Mouse (Mus musculus) forebrain, embryonic 12.5 days (tissue): ENCODE measurements around the gene Tubb5. TPM values are rescaled to one million over a fixed set of nuclear protein-coding genes. Genes with fewer than 3 reads are reported as not detected.

Experiments used
- ATAC-seq: fragments of 200-750 bp; cut with Nextera tagmentation; 2 replicates; pipeline ENCODE4 v1.8.0; 2017; ENCODE audit warnings: moderate TSS enrichment; ENCODE audit not compliant: low FRiP score
- H3K27ac ChIP-seq: fragments of 300-500 bp; sonication (generic); 2 replicates; pipeline ENCODE4 v1.5.1; 2016; ENCODE audit warnings: mild to moderate bottlenecking
- H3K27me3 ChIP-seq: fragments of 300-500 bp; sonication (generic); 2 replicates; pipeline ENCODE4 v1.6.1; 2016; ENCODE audit warnings: mild to moderate bottlenecking
- H3K36me3 ChIP-seq: fragments of 300-500 bp; sonication (generic); replicated peaks from 2 replicates; pipeline ENCODE4 v1.6.1; 2016; ENCODE audit warnings: mild to moderate bottlenecking
- H3K4me1 ChIP-seq: fragments of 300-500 bp; sonication (generic); 2 replicates; pipeline ENCODE4 v1.6.1; 2016
- H3K4me2 ChIP-seq: fragments of 300-500 bp; sonication (generic); 2 replicates; pipeline ENCODE4 v1.6.1; 2016; ENCODE audit warnings: mild to moderate bottlenecking, moderate library complexity
- H3K4me3 ChIP-seq: fragments of 300-500 bp; sonication (generic); replicated peaks from 2 replicates; pipeline ENCODE4 v1.5.1; 2016; ENCODE audit warnings: mild to moderate bottlenecking
- H3K9ac ChIP-seq: fragments of 300-500 bp; sonication (generic); 2 replicates; pipeline ENCODE4 v1.6.1; 2016; ENCODE audit warnings: mild to moderate bottlenecking
- H3K9me3 ChIP-seq: fragments of 300-500 bp; sonication (generic); 2 replicates; pipeline ENCODE4 v1.6.1; 2016
- WGBS: fragments of 180-500 bp; shearing (Covaris S2); methylation state at CpG from one replicate; pipeline ENCODE4 v1.1.7; 2016; 5-methylcytosine and 5-hydroxymethylcytosine counted together
- polyA plus RNA-seq: library from polyadenylated mRNA; unstranded; fragments of >200 nt; fragmentation: Nextera tagmentation; extraction: Ambion mirVana; gene quantifications from 2 replicates; pipeline ENCODE4 v1.2.1, GENCODE M21; 2016

Gene Tubb5
- polyA plus RNA-seq, 1 experiment from 2014 or later = 1,541 TPM

DNA sequence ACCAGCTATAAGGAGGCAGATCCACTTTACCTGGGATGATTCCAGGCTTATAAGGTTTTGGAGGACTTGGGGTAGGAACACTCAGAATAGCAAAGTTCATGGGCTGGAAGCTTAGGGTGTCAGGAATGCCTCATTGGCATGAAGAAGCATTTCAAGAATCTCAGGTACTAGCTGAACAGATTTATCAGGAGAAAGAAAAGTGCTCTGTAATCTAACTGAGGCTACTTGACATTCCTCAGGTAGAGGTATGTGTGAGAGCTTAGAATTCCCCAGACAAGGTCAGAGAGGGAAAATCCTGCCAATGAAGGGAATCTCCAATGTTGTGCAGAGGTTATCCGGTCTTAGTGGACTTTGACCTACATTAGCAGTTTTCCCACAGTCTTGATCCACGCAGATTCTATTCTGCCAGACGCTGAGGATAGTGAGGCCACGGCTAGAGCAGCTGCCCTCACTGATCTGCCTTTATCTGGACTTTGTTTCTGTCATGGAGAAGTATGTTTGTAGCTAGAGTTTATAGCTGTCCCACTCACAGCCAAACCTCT, 34.2 kb downstream of the Tubb5 start:
- Histone ChIP-seq H3K27me3 (no peaks in the 10 kb centered on the region), H3K9me3 (no peaks in the 10 kb centered on the region), H3K27ac (no peak overlapping the region), H3K4me1 (peaks cover 4% of the 10 kb centered on the region; the same call in 1 of the 2 replicates), H3K4me2 (no peak overlapping the region), H3K36me3 (no peaks in the 10 kb centered on the region), H3K9ac (no peak overlapping the region), H3K4me3 (no peak overlapping the region)
- 88% methylated on average over 4 of the region's 4 CpGs for WGBS
- no peak for ATAC-seq

DNA sequence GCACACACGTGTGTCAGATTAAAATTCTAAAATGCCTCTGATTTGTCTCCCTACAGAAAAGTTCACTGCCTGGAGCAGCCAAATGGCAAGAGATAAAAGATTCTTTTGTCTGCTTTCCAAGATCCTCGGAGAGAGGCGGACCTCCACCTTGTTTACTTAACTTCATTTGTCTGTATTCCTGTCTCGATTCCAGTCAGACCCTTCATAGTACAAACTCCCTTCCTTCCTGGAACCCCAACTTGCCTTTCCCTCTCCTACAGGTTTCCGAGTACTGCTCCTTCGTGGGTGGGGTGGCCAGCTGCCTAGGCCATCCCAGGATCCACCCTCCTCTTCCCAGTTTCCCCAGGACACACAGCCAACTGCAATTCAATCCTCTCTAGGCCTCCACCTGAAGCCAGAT, 35.1 kb downstream of the Tubb5 start:
- Histone ChIP-seq H3K4me1 (peaks cover 4% of the 10 kb centered on the region; the same call in 1 of the 2 replicates), H3K4me3 (no peak overlapping the region), H3K27me3 (no peaks in the 10 kb centered on the region), H3K9me3 (no peaks in the 10 kb centered on the region), H3K27ac (no peak overlapping the region), H3K9ac (no peak overlapping the region), H3K36me3 (no peaks in the 10 kb centered on the region), H3K4me2 (no peak overlapping the region)
- 61% methylated on average over 6 of the region's 6 CpGs for WGBS
- no peak for ATAC-seq

DNA sequence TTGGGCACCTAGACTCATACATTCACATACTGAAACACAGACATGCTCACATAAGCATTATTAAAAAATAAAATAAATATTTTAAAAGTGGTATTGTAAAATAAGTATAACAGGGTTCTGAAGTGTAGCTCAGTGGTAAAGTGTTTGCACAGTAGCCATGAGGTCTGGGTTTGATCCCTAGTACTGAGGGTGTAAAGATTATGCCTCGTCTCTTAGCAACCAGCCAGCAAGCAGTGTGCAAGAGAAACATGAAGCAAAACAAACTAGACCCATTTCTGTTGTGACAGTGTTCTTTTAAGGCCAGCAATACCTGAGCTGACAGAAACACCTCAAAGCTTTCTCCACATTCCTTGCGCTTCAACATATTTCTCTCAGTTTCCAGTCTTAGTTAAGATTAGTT, 37.2 kb downstream of the Tubb5 start:
- Histone ChIP-seq H3K9me3 (no peaks in the 10 kb centered on the region), H3K4me1 (peaks cover 4% of the 10 kb centered on the region; the same call in 1 of the 2 replicates), H3K9ac (no peak overlapping the region), H3K4me3 (no peak overlapping the region), H3K36me3 (no peaks in the 10 kb centered on the region), H3K27me3 (no peaks in the 10 kb centered on the region), H3K27ac (no peak overlapping the region), H3K4me2 (no peak overlapping the region)
- WGBS = 75% methylated on average over 2 of the region's 2 CpGs
- ATAC-seq = no peak

DNA sequence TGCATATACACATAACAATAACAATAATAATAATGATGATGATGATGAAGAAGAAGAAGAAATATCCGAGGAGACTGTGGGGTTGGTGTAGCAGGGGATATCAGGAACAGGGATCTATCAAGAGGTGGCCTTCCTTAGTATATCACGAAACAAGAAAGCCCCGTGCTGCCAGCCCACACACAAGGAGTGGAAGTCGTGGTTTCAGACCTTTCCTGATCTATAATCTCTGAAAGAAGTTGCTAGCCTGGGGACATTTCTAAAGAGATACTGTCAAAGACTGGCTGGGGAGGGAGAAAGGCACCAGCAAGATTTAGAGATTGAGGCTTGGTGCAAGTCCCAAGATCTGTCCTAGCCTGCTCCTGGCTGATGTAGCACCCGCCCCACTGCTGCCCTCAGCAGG, 41.3 kb downstream of the Tubb5 start:
- Histone ChIP-seq H3K27ac (no peak overlapping the region), H3K27me3 (no peaks in the 10 kb centered on the region), H3K9me3 (no peaks in the 10 kb centered on the region), H3K4me2 (no peak overlapping the region), H3K4me1 (no peaks in the 10 kb centered on the region), H3K9ac (no peak overlapping the region), H3K4me3 (no peak overlapping the region), H3K36me3 (no peaks in the 10 kb centered on the region)
- no peak for ATAC-seq
- 68% methylated on average over 5 of the region's 5 CpGs for WGBS

DNA sequence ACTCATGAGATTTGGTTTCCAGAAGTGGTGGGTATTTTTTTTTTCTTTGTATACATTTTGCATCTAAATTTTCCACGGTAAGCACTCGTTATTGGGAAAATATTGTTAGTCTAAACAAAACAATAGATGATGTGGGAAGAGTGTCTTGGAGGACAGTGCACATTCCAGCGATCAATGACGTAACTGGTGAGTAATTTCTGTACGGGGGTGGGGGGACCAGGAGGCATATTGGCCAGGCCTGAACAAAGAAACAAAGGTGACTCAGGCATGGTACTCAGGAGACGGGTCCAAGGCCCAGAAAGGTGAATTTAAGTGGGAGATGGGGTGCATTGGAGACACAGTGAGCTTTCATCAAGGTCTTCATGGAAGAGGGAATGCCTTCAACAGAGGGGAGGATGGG, 42.5 kb downstream of the Tubb5 start:
- H3K4me1 ChIP-seq = no peaks in the 10 kb centered on the region
- H3K9me3 ChIP-seq = no peaks in the 10 kb centered on the region
- no peak overlapping the region for H3K4me2 ChIP-seq
- no peak overlapping the region for H3K9ac ChIP-seq
- WGBS = 75% methylated on average over 6 of the region's 6 CpGs
- no peaks in the 10 kb centered on the region for H3K27me3 ChIP-seq
- H3K27ac ChIP-seq = no peak overlapping the region
- H3K4me3 ChIP-seq = no peak overlapping the region
- no peaks in the 10 kb centered on the region for H3K36me3 ChIP-seq
- ATAC-seq = no peak

DNA sequence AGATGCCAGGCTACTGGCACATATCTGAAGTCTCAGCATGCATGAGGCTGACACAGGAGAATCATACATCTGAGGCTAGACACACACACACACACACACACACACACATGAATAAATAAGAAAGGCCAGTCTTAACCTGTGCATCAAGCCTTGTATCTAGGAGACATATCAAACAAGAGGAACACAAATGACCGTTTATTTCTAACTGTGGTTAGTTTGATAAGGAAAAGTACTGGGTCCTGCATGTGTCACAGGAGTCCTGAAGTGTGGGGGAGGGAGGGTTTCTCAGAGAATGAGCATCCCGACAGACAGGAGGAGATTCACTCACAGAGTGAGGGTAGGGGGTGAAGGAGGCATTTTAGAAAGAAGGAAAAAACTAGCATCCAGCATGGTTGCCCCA, 43.0 kb downstream of the Tubb5 start:
- H3K36me3 ChIP-seq = no peaks in the 10 kb centered on the region
- H3K4me1 ChIP-seq = no peaks in the 10 kb centered on the region
- no peak overlapping the region for H3K27ac ChIP-seq
- no peak overlapping the region for H3K9ac ChIP-seq
- 59% methylated on average over 2 of the region's 2 CpGs for WGBS
- no peak overlapping the region for H3K4me3 ChIP-seq
- H3K4me2 ChIP-seq = no peak overlapping the region
- no peaks in the 10 kb centered on the region for H3K27me3 ChIP-seq
- no peaks in the 10 kb centered on the region for H3K9me3 ChIP-seq
- ATAC-seq = no peak

DNA sequence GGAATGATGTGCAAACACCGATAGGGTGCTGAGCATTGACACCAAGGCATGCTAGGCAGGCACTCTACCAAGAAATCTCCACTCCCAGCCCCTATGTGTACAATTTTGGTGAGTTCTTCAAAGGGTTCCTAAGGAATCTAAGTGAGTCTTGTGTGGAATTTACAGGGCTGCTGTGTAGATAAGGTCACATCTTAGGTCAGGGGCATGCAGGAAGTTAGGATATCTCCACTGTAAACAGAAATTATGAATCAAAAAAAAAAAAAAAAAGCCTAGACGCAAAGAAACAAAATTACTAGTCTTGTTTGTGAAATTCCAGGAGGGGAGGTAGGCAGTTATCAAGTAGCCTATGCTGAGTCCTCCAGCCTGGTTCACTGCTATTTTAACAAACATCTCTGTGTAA, 45.3 kb downstream of the Tubb5 start:
- Histone ChIP-seq H3K27ac (no peak overlapping the region), H3K27me3 (no peaks in the 10 kb centered on the region), H3K4me3 (no peak overlapping the region), H3K4me1 (no peaks in the 10 kb centered on the region), H3K9me3 (no peaks in the 10 kb centered on the region), H3K36me3 (no peaks in the 10 kb centered on the region), H3K9ac (no peak overlapping the region), H3K4me2 (no peak overlapping the region)
- 93% methylated on average over 2 of the region's 2 CpGs for WGBS
- ATAC-seq = no peak

DNA sequence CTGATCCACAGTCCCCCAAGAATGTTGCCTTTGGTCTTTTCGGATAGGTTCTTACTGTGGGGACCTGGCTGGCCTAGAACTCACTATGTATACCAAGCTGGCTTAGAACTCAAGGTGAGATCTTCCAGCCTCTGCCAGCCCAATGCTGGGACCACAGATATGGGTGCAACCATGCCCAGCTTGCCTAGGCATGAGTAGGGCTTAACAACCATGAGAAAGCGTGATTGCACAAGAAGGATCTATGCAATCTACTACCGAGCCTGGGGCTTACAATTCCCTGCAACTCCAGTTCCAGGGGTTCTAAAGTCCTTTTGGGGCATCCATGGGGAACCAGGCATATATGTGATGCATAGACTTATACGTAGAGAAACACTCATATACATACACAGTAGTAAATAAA, 47.2 kb downstream of the Tubb5 start:
- ATAC-seq = no peak
- Histone ChIP-seq H3K4me1 (no peaks in the 10 kb centered on the region), H3K4me3 (no peak overlapping the region), H3K27me3 (no peaks in the 10 kb centered on the region), H3K9ac (no peak overlapping the region), H3K36me3 (no peaks in the 10 kb centered on the region), H3K27ac (no peak overlapping the region), H3K4me2 (no peak overlapping the region), H3K9me3 (no peaks in the 10 kb centered on the region)
- 90% methylated on average over 4 of the region's 4 CpGs for WGBS

DNA sequence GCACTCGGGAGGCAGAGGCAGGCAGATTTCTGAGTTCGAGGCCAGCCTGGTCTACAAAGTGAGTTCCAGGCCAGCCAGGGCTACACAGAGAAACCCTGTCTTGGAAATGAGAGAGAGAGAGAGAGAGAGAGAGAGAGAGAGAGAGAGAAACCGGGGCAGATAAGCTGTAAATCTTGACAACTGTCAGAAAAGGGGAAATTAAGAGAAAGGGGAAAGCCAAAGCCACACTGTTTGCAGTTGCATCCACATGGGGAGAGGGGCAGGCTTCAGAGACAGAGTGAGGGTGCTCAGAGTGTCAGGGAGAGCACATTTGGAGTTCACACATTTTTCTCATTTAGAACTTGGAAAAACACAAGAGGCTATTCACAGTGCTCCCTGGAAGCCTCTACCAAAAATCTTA, 50.1 kb downstream of the Tubb5 start:
- no peak for ATAC-seq
- no peaks in the 10 kb centered on the region for H3K36me3 ChIP-seq
- H3K4me3 ChIP-seq = no peak overlapping the region
- no peaks in the 10 kb centered on the region for H3K27me3 ChIP-seq
- no peaks in the 10 kb centered on the region for H3K9me3 ChIP-seq
- no peaks in the 10 kb centered on the region for H3K4me1 ChIP-seq
- H3K27ac ChIP-seq = no peak overlapping the region
- 87% methylated on average over 3 of the region's 3 CpGs for WGBS
- no peak overlapping the region for H3K4me2 ChIP-seq
- H3K9ac ChIP-seq = no peak overlapping the region

DNA sequence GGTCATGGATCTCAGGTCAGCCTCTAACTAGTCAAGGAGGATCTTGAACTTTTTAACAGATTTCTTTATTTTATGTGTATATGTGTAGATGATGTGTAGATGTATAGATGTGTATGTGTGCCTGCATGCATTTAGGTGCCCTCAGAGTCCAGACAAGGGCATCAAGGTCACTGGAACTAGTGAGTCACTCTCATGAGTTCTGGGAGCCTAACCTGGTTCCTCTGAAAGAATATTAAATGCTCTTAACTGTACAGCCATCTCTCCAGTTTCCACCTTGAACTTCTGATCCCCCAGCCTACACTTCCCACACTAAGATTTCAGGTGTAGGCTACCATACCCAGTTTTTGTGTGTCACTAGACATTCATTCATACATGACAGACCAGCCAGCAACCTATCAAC, 50.6 kb downstream of the Tubb5 start:
- H3K4me2 ChIP-seq = no peak overlapping the region
- no peaks in the 10 kb centered on the region for H3K9me3 ChIP-seq
- no peak for ATAC-seq
- H3K4me1 ChIP-seq = no peaks in the 10 kb centered on the region
- H3K27me3 ChIP-seq = no peaks in the 10 kb centered on the region
- H3K27ac ChIP-seq = no peak overlapping the region
- H3K9ac ChIP-seq = no peak overlapping the region
- no peaks in the 10 kb centered on the region for H3K36me3 ChIP-seq
- no peak overlapping the region for H3K4me3 ChIP-seq

DNA sequence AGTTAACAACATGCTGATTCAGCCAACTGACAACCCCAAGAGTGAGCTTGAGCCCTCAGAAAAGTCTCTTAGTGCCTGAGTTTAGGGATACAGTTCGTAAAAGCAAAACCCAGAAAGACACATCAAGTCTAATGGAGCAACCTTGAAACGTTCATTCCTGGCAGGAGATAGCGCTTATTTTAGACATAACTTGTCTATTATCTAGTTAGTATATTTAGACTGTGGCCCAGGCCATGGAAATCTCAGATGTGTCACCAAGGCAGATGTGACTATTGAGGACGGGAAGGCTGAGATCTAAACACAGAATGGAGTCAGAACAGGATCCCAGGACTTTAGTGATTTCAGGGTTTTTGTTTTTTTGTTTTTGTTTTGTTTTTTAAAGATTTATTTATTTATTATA, 53.0 kb downstream of the Tubb5 start:
- H3K4me3 ChIP-seq = no peak overlapping the region
- no peaks in the 10 kb centered on the region for H3K9me3 ChIP-seq
- no peak for ATAC-seq
- no peaks in the 10 kb centered on the region for H3K36me3 ChIP-seq
- H3K27ac ChIP-seq = no peak overlapping the region
- H3K4me1 ChIP-seq = no peaks in the 10 kb centered on the region
- no peaks in the 10 kb centered on the region for H3K27me3 ChIP-seq
- no peak overlapping the region for H3K4me2 ChIP-seq
- no peak overlapping the region for H3K9ac ChIP-seq
- WGBS = 86% methylated on average over 4 of the region's 4 CpGs

DNA sequence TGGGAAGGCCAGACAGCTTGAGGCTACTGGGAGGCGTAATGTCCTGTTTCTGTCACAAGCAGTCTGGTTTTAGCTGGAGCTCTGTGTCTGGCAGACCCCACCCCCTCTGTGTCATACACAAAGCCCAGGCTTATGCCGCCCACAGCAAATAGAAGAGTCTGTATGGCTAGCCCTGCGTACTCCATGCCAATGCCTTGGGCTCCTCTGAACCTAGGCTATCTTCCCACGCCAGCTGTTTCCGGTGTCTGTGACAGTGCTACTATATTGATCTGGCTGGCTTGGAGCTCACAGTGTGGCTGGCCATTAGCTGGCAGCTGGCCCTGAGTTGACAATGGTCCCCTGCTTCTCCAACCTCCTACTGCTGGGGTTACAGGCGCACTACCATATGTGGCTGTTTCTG, 54.2 kb downstream of the Tubb5 start:
- H3K9ac ChIP-seq = no peak overlapping the region
- no peak overlapping the region for H3K27ac ChIP-seq
- no peak overlapping the region for H3K4me3 ChIP-seq
- no peak overlapping the region for H3K4me2 ChIP-seq
- no peaks in the 10 kb centered on the region for H3K9me3 ChIP-seq
- H3K4me1 ChIP-seq = no peaks in the 10 kb centered on the region
- no peaks in the 10 kb centered on the region for H3K36me3 ChIP-seq
- no peaks in the 10 kb centered on the region for H3K27me3 ChIP-seq
- ATAC-seq = no peak
- WGBS = 80% methylated on average over 6 of the region's 6 CpGs
